Mouse (Mus musculus) small intestine, adult 2 months (tissue): ENCODE measurements at regions not wholly inside any gene's neighbourhood (a gene's known extent, or its start where the extent isn't known, plus 50 kb on each side); places are given as distances from the start of the nearest gene placed in this dataset.

Source experiments
- CTCF ChIP-seq: fragments of 200-500 bp; IDR thresholded peaks from 2 replicates; pipeline ENCODE4 v1.5.1; 2012; ENCODE audit warnings: low read depth, mild to moderate bottlenecking, control low read depth, inconsistent platforms, low read length, moderate library complexity, mixed read lengths; ENCODE audit not compliant: insufficient replicate concordance, insufficient read length; ENCODE audit errors: extremely low read depth
- POLR2A ChIP-seq: fragments of 200-500 bp; IDR thresholded peaks from 2 replicates; pipeline ENCODE4 v1.6.1; 2012; ENCODE audit warnings: low read depth, mild to moderate bottlenecking, control low read depth, inconsistent platforms, low read length, moderate library complexity

DNA sequence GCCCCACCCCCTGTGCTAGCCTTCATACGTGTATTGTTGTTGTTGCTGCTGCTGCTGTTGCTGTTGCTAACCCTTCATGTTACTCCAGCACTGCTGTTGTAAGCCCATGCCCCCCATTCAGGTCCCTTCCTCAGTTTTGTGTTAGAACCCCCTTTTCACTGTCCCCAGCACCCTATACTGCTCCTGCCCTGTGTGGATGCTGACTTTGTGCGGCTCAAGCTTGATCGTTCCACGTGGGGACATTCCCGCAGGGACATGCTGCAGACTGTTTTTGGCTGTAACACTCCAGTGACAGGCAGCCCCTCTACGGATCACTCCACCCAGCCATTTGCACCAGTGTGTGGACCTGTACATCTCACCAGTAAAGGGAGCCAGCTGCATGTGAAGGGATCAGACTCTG is 142.7 kb upstream of the Tmem45b start:
- TF ChIP-seq CTCF (no peak), POLR2A (no peak)
